Mouse (Mus musculus): ENCODE measurements around the gene Megf11.

Gene Megf11

GRCm38 (mm10) chr9:64612121-64612983, 226.9 kb downstream of the Megf11 start:
- DNase-seq = no peak

GRCm38 (mm10) chr9:64612984-64613649, 227.7 kb downstream of the Megf11 start:
- peak; percentile 24 for DNase-seq

- no peak for DNase-seq
Observed at GRCm38 (mm10) chr9:64617413-64617812, 232.0 kb downstream of the Megf11 start.

DNA sequence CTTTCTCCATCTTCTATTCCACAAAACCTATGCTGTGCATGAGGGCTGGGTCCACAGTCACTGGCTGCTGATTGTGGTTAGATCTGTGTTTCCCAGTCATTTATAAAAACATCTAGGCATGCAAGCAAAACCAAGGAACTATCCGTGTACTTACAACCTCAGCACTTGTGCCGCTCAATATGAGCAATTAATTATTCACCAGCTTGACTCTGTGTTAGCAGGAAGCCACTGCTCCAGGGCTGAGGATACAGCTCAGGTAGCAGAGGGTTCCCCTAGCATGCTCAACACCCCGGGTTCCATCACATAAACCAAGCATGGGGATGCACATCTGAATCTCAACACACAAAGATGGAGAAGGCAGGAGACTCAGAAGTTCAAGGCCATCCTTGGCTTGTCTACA, 233.0 kb downstream of the Megf11 start:
- DNase-seq = peak; percentile 66

DNA sequence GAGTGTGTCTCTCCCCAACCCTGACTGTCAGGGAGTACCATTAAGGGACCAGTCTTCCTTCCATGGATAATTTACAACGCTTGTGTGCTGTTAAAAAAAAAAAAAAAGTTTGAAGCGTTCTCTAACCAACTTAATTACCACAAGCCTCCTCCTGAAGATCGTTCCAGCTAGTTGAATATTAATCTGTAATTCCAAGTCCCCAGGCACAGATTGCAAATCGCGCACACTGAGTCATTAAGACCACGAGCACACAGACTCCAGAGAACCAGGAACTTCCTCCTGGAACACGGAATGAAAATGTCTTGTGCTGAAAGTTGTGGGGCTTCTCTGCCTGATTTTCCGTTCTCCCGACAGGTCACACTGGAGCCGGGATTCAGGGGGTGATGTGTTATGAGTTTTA, 234.0 kb downstream of the Megf11 start:
- DNase-seq = peak; percentile 72

DNA sequence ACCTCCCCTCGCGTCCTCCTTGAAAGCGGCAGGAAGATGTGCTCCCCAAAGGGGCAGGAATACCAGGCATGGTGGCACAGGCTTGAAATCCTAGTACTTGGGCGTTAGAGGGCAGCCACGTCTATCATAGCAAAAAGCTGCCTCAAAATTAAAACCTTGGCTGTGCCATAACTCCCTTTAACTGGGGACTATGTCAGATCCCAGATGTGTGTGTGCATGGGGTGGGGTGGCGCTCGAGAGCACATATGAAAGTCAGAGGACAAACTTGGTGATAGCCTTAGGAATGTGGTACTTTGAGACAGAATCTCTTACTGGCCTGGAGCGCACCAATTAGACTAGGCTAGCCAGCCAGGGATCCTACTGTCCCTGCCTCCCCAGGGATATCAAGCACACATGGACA, 235.2 kb downstream of the Megf11 start:
- DNase-seq = no peak

GRCm38 (mm10) chr9:64621499-64622296, 236.3 kb downstream of the Megf11 start:
- no peak for DNase-seq

DNA sequence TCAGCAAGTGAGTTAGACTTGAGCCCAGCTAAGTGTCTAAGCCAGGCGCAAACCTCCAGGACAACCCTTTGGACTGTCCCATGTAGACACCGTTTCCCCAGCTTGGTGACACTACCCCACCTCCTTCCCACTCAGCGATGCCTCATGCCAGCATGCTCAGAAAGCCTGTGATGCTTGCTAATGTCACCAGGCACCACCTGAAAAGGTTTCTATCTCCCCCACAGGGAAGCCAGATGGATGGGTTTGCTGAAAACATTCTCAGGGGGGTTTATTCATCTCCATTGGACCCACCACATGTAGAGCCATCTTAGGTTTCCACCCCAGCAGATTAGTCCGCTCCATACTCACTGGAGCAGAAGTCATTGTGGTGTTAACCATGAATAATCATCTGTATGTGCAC, 237.9 kb downstream of the Megf11 start:
- DNase-seq = no peak

GRCm38 (mm10) chr9:64624536-64624935, 239.1 kb downstream of the Megf11 start:
- DNase-seq = peak; percentile 41

GRCm38 (mm10) chr9:64629802-64630201, 244.4 kb downstream of the Megf11 start:
- DNase-seq = no peak

GRCm38 (mm10) chr9:64633169-64633568, 247.7 kb downstream of the Megf11 start:
- DNase-seq = no peak

- no peak for DNase-seq
Observed at GRCm38 (mm10) chr9:64636111-64636510, 250.7 kb downstream of the Megf11 start.

DNA sequence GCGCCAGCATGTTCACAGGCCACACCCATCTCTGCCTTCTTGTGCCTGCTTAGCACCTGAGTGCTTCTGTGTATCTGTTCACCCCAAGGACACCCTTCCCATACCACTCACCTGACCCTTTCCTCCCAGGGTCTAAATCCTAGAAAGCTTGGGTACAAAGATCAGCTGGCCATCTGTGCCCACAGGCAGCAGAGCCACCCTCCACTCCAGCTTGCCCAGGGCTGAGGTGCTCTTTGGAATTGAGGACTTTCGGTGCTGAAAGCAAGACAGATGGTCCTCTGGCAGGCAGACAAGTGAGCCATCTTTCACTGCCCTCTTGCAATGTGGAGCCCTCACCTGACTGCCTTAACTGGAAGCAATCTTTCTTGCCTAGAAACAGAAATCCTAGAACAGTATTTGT, 251.5 kb downstream of the Megf11 start:
- DNase-seq = peak; percentile 62

DNA sequence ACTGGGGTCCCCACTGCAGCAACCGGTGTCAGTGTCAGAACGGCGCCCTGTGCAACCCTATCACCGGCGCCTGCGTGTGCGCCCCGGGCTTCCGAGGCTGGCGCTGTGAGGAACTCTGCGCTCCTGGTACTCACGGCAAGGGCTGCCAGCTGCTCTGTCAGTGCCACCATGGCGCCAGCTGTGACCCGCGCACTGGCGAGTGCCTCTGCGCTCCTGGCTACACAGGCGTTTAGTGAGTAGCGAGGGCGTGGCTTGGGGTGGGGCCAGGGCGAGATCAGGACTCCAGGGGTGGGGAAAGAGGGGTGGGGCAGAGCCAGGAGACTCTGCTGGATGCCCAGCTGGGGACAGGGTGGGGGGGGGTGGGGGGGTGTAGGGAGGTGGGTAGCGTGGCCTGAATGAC, 252.8 kb downstream of the Megf11 start:
- DNase-seq = peak; percentile 36

- DNase-seq = peak; percentile 63
Observed at GRCm38 (mm10) chr9:64639664-64640063, 254.2 kb downstream of the Megf11 start.

DNA sequence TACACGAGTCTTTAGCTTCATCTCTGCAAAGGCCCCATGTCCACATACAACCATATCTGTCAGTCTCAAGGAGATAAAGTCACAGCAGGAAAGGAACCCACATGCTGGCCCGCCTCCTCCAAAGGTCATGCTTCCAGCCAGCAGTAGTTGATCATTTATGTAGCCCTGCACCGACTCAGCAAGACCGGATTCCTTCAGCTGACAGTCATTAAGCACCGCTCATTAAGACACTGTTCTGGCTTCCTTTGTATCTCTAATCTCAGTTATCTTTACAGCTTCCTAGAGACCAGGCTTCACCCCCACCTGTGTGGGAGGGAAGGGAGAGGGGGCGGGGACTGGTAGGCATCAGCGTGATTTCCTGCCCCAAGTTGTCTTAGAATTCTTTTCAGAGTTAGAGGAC, 258.7 kb downstream of the Megf11 start:
- DNase-seq = peak; percentile 86

DNA sequence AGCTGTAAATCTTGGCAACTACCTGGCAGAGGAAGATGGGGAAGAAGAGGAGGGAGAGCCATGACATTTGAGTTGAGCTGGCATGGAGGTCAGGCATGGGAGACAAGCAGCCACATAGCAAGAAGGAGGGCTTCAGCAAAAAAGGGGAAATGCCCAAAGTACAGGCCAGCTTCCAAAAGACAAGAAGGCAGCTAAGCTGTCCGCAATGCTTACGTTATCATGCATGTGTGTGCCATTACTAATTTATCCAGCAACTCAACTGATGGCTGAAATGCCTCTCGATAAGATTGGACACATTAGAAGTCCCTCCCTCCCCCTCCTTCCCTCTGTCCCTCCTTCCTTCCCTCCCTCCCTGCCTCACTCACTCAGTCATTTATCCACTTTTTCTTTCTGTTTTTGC, 260.0 kb downstream of the Megf11 start:
- no peak for DNase-seq

DNA sequence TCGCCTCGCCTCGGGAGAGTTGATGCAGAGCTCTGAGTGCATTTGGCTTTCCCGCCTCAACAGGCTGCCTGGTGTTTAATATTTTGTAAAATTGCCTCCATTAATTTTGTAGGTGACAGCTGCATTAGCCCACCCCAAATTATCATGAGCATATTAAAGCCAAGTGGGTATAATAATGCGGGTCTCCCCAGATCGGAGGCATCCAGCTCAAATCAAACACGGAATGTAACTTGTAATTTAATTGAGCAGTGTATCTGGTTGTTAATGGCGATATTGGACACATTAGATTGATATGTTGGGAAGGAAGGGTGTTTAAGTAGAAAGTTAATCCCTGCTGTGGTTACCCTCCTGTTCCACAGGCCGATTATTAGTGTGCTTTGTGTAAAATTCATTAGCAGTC, 264.0 kb downstream of the Megf11 start:
- no peak for DNase-seq

- DNase-seq = no peak
Observed at GRCm38 (mm10) chr9:64649892-64650291, 264.5 kb downstream of the Megf11 start.

GRCm38 (mm10) chr9:64651181-64651580, 265.8 kb downstream of the Megf11 start:
- peak; percentile 75 for DNase-seq

GRCm38 (mm10) chr9:64651689-64652088, 266.3 kb downstream of the Megf11 start:
- DNase-seq = no peak

DNA sequence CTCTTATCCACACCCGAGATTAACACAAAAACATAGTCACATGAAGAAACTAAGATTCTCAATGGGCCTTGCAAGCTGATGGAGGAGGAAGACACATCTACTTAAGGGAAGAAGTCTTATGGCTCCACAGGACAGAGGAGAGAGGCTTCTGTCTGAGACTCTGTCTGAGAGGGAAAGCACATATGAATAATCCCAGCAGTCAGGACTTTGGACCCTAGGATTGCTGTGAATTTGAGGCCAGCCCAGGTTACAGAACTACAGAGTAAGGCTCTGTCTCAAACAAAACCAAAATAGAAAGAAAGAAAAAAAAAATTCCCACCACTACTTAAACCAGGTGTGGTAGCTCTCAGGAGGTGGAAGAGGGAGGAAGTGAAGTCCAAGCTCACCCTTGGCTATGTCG, 266.7 kb downstream of the Megf11 start:
- peak; percentile 65 for DNase-seq

DNA sequence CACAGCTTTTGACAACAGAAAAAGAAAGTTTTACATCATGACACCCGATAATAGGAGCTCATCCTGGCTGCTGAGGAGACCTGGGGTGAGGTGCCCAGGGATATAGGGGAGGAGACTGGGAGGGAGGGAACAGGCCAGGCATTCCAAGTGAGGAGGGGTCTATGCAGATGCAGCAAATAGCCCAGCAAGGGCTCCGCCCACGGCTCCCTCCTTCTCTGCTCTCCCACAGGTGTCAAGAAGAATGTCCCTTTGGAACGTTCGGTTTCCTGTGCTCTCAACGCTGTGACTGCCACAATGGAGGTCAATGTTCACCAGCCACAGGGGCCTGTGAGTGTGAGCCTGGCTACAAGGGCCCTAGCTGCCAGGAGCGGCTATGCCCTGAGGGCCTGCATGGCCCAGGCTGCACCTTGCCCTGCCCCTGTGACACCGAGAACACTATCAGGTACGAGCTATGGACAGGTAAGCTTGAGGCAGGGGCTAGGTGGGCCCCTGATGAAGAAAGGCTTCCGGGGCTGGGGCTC, 267.5 kb downstream of the Megf11 start:
- DNase-seq = peak; percentile 39

All from kidney, adult 9 months (tissue).